Mouse (Mus musculus): ENCODE measurements around the gene Phactr3.

- TF ChIP-seq CTCF (IDR thresholded peaks at IDR 0.05; ENCODE audit: low read depth) (no peak), EP300 (IDR thresholded peaks at IDR 0.05; ENCODE audit: low read depth) (no peak)
These were observed 85.7 kb downstream of the Phactr3 start for GRCm38 (mm10) chr2:178204455-178204854.

Data from liver, embryonic 14.5 days (tissue).